Mouse (Mus musculus) thymus, adult 2 months (tissue): ENCODE data around the gene Slc25a13.

Experiments
- CTCF ChIP-seq: fragments of 200-500 bp; IDR thresholded peaks from 2 replicates; pipeline ENCODE4 v1.5.1; 2012; ENCODE audit warnings: mild to moderate bottlenecking, control low read depth, low read length, moderate library complexity, borderline replicate concordance; ENCODE audit not compliant: control insufficient read depth, poor library complexity, insufficient read depth; ENCODE audit errors: extremely low read depth
- POLR2A ChIP-seq: fragments of 200-500 bp; IDR thresholded peaks from 2 replicates; pipeline ENCODE4 v1.6.1; 2012; ENCODE audit warnings: mild to moderate bottlenecking, low read length, control low read depth, moderate library complexity; ENCODE audit not compliant: control insufficient read depth, poor library complexity, insufficient read depth; ENCODE audit errors: extremely low read depth

- TF ChIP-seq POLR2A (no peak), CTCF (no peak)
These were observed 147.0 kb downstream of the Slc25a13 start for GRCm38 (mm10) chr6:6070015-6070414.
